Mouse (Mus musculus): Measurements from ENCODE around the gene Dgcr6.
"Not testable (repeated sequence)": the region's sequence is repeated elsewhere in the genome, so short reads cannot be mapped to it uniquely, and the experiment has no call there.

Gene Dgcr6

DNA sequence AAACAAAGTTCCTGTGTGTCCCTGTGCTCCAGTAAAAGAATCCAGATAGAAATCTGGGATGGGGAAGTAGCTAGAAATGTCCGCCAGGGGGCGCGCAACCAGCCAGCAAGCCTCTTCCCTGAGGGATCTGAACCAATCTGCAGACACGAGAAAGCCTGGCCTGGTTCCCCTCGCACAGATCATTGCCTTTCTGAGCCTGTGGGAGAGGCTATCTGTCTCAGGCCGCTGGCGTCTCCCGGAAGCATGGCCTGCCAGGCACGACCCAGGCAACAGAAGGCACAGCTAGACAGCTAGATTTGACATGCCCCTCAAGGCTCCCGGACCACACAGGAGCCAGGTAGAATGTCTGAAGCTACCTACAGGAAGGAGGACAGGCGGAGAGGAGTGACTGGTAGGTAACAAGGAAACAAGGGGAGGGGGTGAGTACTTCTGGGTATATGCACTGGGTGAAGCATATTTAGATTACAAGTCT lies at the start of gene Dgcr6:
TSS of gene Dgcr6 (plus strand) at position 130 of the 472 bp plus-strand sequence.
- ATAC-seq (ENCODE audit: low TSS enrichment): peak; percentile 88

DNA sequence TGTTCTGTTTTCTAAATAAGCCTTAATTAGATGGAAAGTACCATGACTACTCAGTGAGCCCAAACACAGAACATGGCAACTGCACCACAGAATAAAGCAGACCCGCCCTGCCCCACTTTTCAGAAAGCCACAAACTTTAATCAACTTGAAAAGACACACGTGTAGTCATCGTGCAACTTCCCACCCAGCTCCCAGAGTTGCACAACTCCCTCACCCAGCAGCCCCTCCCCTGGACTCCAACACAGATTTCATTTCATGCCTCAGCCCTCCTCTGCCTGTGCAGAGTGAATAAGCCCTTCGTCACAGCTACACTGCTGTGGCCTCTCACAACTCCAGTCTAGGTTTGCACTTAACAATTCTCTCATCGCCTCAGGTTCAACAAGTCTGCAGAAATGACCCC lies 48.1 kb upstream of the Dgcr6 start:
- ATAC-seq (ENCODE audit: low TSS enrichment): no peak

DNA sequence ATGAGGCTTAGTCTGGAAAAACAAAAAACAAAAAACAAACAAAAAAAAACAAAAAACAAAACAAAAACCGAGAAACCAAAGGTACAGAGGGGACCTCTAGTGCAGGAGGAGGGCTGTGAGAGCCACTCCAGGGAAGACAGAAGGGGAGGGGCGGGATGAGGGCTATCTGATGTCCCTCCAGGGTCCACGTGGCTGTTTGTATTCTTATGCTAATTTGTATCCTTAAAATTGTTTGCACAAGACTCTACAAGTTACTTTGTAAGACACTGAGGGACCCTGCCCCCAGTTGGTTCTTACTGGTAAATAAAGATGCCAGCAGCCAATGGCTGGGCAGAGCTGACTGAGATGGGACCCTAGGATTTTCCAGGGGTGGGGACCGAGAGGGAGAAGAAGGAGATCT lies 45.6 kb upstream of the Dgcr6 start:
- ATAC-seq (ENCODE audit: low TSS enrichment): no peak

DNA sequence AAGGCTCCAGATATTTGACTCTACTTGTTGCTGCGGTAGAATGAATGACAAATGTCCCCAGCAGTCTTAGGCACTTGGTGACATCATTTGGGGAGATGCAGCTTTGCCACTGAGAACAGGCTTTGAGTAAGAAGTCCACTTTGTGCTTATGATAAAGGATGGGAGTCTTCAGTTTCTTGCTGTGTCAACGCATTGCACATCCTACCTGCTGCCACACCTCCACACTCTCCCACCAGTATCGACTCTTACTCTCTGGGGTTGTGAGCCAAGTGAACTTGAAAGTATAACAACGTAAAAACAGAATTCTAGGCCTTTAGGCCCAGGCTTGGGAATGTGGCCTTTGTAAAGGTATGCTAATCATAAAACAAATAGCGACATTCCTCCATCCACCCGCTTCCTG lies 41.6 kb upstream of the Dgcr6 start:
- no peak for ATAC-seq (ENCODE audit: low TSS enrichment)

DNA sequence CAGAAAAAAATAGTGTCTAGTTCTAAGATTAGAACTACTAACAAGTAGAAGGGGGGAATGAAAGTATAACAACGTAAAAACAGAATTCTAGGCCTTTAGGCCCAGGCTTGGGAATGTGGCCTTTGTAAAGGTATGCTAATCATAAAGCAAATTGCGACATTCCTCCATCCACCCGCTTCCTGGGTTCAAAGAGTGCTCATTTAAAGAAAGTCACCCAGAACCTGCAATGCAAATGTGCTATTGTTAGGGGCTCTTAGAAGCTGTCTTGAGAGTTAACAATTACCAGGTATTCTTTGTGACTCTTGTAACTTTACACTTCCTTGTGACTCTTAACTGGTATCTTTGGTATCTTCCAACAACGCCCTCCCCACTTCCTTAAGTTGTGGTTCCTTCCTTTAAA lies 36.2 kb upstream of the Dgcr6 start:
- ATAC-seq (ENCODE audit: low TSS enrichment): not testable (repeated sequence)

DNA sequence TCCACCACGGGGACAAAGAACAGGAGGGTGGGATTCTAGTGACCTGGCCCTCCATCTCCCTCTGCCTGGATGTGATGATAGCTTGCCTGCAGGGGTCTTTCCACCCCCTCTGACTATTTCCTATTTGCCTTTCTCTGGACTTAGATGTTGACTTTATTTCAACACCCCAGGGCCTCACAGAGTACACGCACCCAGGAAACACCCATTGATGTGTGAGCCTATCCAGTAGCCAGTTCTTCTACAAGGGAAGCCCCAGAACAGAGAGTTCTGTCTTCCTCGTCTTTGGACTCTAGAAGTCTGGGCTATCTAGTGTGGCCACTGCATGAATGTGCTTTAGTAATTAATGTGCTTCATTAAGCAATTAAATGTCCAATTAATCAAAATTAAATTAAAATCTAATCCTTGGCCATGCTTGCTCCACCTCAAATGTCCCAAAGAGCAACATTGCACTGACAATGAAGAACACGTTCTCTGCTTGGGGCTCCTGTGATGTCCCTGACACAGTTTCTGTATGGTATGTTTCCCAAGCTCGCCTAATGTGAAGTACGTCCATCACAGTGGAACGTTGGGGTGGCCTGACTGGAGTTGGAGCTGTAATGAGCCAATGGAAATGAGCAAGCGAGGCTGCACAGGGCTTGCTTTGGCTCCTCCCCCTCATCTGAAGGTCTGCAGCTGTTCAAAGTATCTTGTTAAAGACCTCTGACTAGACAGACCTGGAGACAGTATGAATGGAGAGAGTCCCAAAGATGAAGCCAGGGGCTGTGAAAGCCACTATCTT lies 29.7 kb upstream of the Dgcr6 start:
- ATAC-seq (ENCODE audit: low TSS enrichment): no peak

DNA sequence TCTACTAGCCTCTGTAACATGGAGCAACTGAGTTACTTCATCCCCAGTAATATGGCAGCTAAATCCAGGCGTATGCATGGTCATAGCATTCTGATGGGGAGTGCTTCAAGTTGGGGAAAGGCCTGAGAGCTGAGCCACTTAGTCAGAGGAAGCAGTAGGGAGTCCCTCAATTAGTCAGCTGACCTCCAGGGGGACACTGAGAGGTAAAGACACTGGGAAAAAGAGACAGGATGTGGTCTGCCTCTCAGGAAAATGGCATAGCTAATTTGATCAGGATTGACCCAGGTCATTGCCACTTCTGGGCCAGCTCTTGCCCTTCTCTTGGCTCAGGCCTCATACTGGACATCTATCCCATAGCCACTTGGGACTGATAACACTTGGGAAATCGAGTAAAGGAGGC lies 25.3 kb upstream of the Dgcr6 start:
- no peak for ATAC-seq (ENCODE audit: low TSS enrichment)

DNA sequence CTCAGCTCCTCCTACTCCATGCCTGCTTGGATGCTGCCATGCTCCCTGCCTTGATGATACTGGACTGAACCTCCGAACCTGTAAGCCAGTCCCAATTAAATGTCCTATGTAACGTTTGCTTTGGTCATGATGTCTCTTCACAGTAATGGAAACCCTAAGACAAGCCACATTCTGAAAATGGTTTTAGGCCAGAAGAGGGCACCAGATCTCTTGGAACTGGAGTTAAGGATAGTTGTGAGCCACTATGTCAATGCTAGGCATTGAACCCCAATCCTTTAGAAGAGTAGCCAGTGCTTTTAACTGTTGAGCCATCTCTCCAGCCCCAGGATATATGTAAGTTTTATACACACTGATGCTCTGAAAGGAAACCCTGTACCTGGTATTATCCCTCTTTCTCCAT lies 20.9 kb upstream of the Dgcr6 start:
- ATAC-seq (ENCODE audit: low TSS enrichment): no peak; the same call in 1 of the 2 replicates

DNA sequence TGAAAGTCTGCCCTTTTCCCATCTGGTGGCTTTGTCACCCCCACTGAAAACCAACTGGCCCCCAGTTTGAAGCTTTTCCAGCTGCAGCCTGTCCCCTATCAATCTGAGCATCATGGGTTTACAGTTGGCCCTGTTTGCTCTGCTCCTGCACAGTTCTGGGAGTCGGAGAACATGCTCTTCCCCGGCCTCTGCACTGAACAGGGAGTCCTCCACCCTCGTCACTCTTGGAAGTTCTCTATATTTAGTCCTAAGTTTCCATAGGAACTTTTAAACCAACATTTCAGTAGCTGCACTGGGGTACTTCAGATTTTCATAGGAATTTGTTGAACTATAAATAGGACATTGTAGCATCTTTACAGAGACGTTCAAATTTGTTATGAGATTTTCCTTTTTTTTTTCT lies 19.4 kb upstream of the Dgcr6 start:
- peak; percentile 69; the same call in 1 of the 2 replicates for ATAC-seq (ENCODE audit: low TSS enrichment)

DNA sequence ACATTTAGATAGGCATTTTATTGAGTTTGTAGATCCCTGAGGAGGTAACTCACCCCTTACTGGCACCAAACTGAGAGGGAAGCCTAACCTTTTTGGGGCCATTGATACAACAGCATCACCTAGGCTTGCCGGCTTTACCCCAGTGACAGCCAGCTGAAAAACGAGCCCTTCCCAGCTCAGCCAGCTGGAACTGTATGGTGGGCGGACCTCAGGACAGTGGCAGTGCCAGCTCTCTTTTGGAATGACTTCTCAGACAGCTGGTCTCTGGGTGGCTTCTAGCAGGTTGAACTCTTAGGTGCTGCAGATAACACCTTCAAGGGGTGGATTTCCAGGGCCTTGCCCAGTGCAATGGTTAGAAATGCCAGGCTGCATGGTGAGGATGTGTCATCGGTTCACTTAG lies 18.4 kb upstream of the Dgcr6 start:
- no peak for ATAC-seq (ENCODE audit: low TSS enrichment)

DNA sequence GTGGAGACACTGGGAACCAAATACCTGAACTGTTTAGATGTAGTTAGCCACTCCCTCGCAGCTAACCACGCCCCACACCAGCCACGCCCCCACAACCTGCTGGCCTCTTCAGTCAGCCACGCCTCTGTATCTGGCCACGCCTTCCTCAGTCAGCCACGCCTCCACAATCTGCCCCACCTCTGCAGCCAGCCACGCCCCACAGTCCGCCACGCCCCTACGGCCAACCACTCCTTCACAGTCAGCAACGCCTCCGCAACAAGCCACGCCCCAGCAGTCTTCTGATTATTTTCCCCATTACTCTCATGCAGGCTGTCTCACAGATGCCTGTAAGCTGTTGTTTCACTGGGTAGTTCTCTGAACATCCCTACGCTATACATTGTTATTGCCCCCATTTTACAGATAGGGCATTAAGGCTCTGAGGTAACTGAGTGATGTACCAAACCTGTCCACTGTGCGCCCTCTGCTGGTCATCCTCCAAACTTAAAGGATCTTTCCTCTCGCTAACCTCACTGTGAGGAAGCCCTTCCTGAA lies 16.2 kb upstream of the Dgcr6 start:
- no peak for ATAC-seq (ENCODE audit: low TSS enrichment)

DNA sequence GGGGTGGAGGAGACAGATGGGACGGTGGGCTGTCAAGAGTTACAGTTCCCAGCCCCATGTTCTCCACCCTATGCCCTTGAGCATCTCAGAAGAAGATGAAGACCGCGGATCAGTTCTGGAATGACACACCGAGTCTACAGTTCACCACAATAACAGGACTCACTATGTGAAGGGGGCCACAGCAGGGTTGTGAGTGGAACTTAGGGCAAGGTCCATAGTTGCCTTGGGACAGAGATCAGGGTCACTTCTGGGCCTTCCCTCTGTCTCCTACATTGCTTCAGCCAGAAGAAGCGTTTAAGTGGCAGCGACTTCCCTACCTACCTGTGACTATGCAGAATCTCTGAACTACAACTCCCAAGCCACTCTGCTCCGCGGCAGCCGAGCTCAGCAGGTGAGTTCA lies 15.6 kb upstream of the Dgcr6 start:
- no peak for ATAC-seq (ENCODE audit: low TSS enrichment)

DNA sequence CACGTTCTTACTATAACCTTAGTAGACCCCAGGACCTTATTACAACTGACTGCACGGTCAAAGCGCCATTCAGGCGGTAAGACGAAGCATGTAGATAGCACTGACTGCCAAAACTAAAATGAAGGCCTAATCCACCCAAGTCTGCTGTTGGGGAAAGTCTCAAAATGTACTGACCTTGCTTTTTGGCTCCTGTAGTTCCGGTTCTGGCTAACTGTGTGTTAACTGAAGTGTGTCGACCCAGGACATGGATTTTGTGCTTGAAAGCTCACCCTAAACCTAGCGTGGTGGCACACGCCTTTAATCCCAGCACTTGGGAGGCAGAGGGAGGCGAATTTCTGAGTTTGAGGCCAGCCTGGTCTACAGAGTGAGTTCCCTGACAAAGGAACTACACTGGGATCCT lies 7.7 kb upstream of the Dgcr6 start:
- ATAC-seq (ENCODE audit: low TSS enrichment): no peak

DNA sequence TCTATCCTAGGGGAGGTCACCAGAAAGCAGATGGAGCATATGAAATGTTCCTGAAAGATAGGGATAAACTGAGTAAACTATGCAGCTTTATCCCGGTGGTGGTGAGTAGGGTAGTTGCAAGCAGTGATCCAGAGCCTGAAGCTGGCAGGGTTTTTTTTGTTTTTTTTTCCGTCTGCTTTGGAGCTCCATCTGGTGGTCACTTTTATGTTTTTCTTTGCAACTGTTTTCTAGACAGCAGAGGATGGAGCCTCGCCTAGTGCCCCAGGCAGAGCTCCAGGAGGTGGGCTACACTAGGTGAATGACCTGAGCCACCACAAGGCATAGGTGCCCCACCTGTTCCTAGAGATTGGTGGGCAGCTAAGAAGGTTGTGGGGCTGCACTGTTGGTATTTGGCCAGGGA lies 5.0 kb upstream of the Dgcr6 start:
- peak; percentile 74 for ATAC-seq (ENCODE audit: low TSS enrichment)

DNA sequence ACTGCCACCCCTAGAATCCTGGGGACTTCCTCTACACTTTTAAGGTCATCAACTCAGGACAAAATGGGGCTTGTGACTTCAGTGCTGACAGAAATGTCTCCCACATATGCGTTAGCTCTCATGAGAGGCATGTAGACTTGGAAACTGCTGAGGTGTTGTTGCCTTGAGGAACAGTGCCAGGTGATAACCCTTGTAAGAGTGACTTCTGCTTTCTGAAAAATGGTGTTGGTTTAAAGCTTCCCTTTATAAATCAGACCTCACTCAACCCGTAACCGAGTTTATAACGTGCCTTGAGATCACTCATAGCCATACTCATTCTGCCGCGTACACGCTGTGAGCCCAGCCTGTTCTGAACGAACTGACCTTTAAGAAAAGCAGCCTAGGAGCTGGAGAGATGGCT lies 4.6 kb upstream of the Dgcr6 start:
- ATAC-seq (ENCODE audit: low TSS enrichment): no peak

DNA sequence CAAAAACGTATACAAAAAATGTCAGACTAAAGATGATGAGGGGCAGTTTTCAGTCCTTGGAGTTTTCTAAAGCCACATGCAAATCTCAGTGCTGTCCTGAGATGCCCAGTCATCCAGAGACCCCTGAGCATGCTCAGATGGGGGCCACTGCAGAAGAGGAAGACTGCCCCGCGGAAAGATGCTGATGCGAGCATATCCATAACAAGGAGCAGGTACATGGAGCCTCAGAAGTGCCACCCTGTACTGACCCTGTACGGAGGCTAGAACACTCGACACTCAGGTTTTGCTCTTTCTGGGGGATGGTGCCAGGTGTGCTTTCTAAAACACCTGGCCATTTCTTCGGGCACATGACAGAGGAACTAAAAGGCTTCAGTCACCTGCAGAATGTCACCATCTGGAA lies 338 bp upstream of the Dgcr6 start:
- ATAC-seq (ENCODE audit: low TSS enrichment): no peak

DNA sequence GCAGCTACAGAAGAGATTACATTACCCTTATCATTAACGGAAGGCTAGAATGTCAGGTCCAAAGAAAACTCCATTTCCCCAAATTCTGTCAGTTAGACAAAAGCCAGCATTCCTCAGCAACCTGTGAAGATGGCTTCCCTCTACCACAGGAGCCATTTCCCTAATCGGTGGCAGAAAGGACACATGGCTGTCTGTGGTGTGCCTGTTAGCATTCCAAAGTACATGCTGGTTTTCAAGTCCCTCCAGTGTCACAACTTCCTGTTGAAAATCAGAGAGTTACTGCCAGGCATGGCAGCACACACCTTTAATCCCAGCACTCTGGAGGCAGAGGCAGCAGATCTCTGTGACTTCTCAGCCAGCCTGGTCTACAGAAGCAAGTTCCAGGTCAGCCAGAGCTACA lies 3.6 kb downstream of the Dgcr6 start:
- no peak for ATAC-seq (ENCODE audit: low TSS enrichment)

DNA sequence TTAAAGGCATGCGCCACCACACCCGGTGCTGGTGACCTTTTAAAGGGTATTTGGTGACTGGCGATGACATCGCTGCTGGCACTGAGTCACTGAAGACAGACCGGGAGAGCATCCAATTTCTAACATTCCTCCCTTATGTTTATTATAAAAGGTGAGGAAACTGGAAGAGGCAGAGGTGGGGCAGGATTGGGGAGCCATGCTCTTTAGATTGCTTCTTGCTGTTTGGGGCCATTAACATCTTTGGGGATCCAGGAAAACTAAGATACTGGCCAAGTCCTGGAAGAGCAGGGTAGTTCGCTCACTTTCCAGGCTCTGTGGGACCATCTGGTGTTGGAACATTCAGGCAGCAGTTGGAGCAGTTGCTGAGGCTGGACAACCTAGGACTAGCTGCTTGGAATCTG lies 5.7 kb downstream of the Dgcr6 start:
- peak; percentile 64; the same call in 1 of the 2 replicates for ATAC-seq (ENCODE audit: low TSS enrichment)

DNA sequence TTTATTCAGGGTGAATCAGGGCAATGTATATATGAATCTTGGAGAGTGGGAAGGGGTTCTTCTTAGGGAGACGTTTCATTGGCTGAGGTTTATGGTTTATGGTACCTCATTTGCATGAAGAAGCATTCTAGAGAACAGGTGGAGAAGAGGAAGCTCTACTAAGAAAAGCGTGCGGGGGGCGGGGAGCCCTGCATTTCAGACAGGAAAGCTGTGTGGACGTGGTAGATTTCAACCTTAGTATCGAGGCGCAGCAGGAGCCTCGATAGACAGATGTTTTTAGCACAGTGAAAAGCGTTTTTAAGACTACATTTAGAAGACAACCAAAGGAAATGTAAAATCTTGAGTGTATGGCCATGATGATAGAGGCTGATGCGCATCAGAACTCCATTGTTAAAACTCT lies 6.6 kb downstream of the Dgcr6 start:
- peak; percentile 24; the same call in 1 of the 2 replicates for ATAC-seq (ENCODE audit: low TSS enrichment)

DNA sequence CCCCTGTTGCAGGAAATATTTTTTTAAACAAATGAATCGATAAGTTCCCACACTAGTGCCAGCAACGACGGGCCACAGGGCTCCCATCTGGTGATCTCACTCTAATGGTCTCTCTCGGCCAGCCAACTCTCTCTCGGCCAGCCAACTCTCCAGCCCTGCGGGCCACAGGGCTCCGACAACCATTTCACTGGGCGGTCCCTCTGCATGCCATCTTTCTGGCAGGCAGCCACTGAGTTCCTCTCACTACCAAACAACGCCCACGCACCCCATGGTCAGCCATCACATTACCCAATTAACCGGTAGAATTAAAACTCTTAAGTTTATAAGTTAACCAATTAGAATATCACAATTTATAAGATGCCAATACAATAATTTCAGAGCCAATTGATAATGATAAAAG lies 8.5 kb downstream of the Dgcr6 start:
- no peak for ATAC-seq (ENCODE audit: low TSS enrichment)

DNA sequence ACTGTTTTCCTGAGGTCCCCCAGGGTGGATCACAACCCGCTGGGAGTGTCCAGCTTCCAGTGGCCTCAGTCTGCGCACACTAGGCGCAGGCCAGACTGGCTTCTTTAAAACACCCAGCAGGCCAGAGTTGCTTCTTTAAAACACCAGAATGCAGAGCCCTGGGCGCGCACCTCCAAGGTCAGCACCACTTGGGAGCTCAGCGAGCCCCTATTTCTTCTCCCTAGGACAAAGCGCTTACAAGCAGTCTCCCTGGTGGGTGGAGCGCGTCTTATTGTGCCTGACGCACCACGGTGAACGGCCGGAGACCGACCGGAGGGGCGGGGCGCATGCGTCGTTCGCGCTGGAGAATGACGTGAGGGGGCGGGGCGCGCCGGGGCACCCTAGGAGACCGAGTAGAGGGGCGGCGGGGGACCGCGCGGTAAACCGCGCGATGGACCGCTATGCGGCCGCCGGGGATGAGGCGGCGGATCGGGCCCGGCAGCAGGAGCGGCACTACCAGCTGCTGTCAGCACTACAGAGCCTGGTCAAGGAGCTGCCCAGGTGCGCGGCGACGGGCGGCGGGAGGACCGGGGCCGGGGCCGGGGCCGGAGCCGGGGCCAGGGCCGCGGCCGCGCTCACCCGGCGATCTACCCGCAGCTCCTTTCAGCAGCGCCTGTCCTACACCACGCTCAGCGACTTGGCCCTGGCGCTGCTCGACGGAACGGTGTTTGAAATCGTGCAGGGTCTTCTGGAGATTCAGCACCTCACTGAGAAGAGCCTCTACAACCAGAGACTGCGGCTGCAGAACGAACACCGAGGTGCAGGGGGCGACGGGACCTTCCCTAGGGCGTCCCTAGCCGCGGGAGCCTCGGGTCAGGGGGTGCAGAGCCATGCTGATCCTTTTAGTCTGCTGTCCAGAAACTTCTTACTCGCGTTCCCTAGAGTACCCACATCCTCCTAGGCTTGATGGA lies 13.7 kb downstream of the Dgcr6 start:
- ATAC-seq (ENCODE audit: low TSS enrichment): peak; percentile 92

DNA sequence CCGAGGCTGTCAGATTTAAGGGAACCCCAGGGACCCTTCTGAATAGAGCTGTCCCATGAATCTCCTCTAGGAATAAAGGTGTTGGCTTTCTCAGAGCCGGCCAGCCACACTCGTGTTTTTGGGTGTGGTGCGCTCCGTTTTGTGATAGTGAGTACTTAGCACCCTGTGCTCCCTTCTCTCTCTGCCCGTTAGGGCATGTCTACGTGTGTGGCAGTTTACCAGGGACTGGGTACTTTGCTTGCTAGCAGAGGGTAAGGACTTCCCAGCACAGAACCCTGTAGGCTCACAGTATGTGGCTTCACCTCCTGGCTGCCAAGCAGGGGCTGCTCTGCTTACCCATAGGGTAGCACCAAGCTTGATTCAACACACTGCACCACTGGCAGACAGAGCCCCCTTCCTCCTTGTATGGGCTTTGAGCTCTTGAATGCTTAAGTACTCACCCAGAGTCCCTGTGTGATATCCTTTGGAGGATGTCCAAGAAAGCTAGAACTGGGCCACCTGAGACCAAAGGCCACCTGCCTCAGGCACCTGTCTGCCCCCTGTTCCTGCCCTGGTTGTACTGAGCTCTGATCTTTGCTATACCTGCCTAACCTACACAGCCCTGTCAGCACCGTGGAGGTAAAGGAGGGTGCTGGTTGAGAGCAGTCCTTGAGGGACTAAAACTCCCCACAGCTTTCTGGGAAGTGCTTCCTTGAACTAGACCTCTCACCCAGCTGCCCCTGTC lies 16.2 kb downstream of the Dgcr6 start:
- ATAC-seq (ENCODE audit: low TSS enrichment): no peak
